18 mouse cellular contexts compared by ENCODE assay signal in the genomic region with DNA sequence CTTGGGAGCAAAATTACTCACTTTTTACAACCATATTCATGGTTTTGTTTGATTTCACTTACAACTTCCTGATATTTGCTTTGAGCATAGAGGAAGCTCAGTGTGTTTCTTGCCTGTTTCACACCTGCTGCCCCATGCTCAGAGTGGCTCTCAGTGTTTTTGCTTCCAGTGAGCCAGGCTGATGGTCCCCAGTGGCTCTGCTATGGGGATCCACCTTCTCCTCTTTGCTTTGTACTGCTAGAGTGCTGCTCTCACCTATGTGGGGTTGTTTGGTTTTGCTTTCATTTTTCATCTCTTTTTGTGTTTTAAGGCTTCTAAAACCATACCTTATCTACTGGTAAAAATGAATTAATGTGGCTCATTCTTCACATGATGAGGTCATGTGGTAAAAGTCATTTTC. TPM values are rescaled to one million over a fixed set of nuclear protein-coding genes. Genes with fewer than 3 reads are reported as not detected.
DNase-seq lines count a peak whose midpoint lies in the region; ATAC-seq lines count a peak whose summit lies in the region.
"Had no signal": no experiment of that assay in that cellular context is flagged by ENCODE, and none has a peak within 500 bp of the region (broad histone marks: within the 10 kb centered on the region; RNA-seq: fewer than 3 reads in every experiment).

No protein-coding gene starts in this region.

- ATAC-seq in neutrophil, adult 5-6 weeks (ENCODE audit: extremely low read depth, insufficient number of reproducible peaks, low FRiP score, poor library complexity, severe bottlenecking), result peak; percentile 44; the same call in 1 of the 2 replicates
- ATAC-seq: forebrain, embryonic 16.5 days had no signal

- DNase-seq in spleen, postnatal 36 days (ENCODE audit: low spot score in 2 of 2), result peak; percentile 34 to 38
- DNase-seq in spleen, postnatal 4 days (ENCODE audit: low spot score in 2 of 2), result no peak
- peak; percentile 45 for DNase-seq in CD4-positive, CD25-positive, alpha-beta regulatory T cell, adult 2 months (ENCODE audit: low read depth, low spot score)
- DNase-seq in induced T-regulatory cell, adult 2 months (ENCODE audit: low read depth), result peak; percentile 62
- no peak for DNase-seq in left cerebral cortex, postnatal 25 days (ENCODE audit: low spot score in 2 of 2)
- no peak for DNase-seq in cerebellum, adult 11 months
- DNase-seq in cerebellum, adult 9-10 months, result no peak
- DNase-seq: cerebellum, adult 11-12 months; cerebellum, postnatal 14 days; gastrocnemius, postnatal 14 days; heart, adult 11 months; kidney, adult 18-20 months; left cerebral cortex, postnatal 4 days; lung, embryonic 14.5 days; lung, postnatal 36 days; right cerebral cortex, postnatal 25 days had no signal

- intact Hi-C loops in left cerebral cortex, postnatal 25 days (cut with DNase I), result no loop called here

RNA-seq across cellular contexts. Expression of a gene that starts 36.1 kb away (rescaled TPM):
- total RNA-seq in neutrophil, adult 5-6 weeks (2017), result 31.9 and 44.9 TPM in 2 replicates
- total RNA-seq in left cerebral cortex, postnatal 25 days (2021), result 10 to 100 TPM; 85.9 to 93.5 TPM

Comparison
In these comparisons a context has a peak if more than half of its experiments do, and no peak if none do; other contexts are left out.
1. DNase-seq: peak in spleen, postnatal 36 days (2 of 2), CD4-positive, CD25-positive, alpha-beta regulatory T cell, adult 2 months (single experiment) and induced T-regulatory cell, adult 2 months (single experiment); none in spleen, postnatal 4 days (0 of 2), left cerebral cortex, postnatal 25 days (0 of 2), cerebellum, adult 11 months (single experiment) and cerebellum, adult 9-10 months (single experiment).